Mouse (Mus musculus) liver, adult 2 months (tissue): ENCODE measurements around the gene Adamtsl1.

Source experiments
- CTCF ChIP-seq: fragments of 200-500 bp; IDR thresholded peaks from 2 replicates; pipeline ENCODE4 v1.5.1; 2011; ENCODE audit warnings: low read depth, low read length, control low read depth
- POLR2A ChIP-seq: fragments of 200-500 bp; IDR thresholded peaks from 2 replicates; pipeline ENCODE4 v1.6.1; 2011; ENCODE audit warnings: low read length, control low read depth; ENCODE audit not compliant: insufficient read depth; ENCODE audit errors: extremely low read depth

GRCm38 (mm10) chr4:85763161-85764014, 249.4 kb downstream of the Adamtsl1 start:
- TF ChIP-seq POLR2A: no peak
- no peak for TF ChIP-seq CTCF
